Mouse (Mus musculus) neural tube, embryonic 14.5 days (tissue): ENCODE measurements around the gene Gm20509. TPM values are rescaled to one million over a fixed set of nuclear protein-coding genes. Genes with fewer than 3 reads are reported as not detected.
A peak's percentile ranks its signal among the peaks of the same experiment; 100 is the strongest.

Experiments used
- ATAC-seq: fragments of 200-750 bp; cut with Nextera tagmentation; 2 replicates; pipeline ENCODE4 v1.8.0; 2017; ENCODE audit warnings: low read depth, mild to moderate bottlenecking, moderate TSS enrichment, moderate library complexity
- H3K27ac ChIP-seq: fragments of 300-500 bp; sonication (generic); 2 replicates; pipeline ENCODE4 v1.5.1; 2014; ENCODE audit warnings: low read depth, mild to moderate bottlenecking, control low read depth, low read length, moderate library complexity, mixed read lengths
- H3K27me3 ChIP-seq: fragments of 300-500 bp; sonication (generic); 2 replicates; pipeline ENCODE4 v1.6.1; 2014; ENCODE audit warnings: low read length; ENCODE audit not compliant: control insufficient read depth, insufficient read depth
- H3K36me3 ChIP-seq: fragments of 300-500 bp; sonication (generic); 2 replicates; pipeline ENCODE4 v1.6.1; 2014; ENCODE audit warnings: low read length, mixed read lengths; ENCODE audit not compliant: control insufficient read depth, insufficient read depth
- H3K4me1 ChIP-seq: fragments of 300-500 bp; sonication (generic); 2 replicates; pipeline ENCODE4 v1.6.1; 2014; ENCODE audit warnings: low read length; ENCODE audit not compliant: control insufficient read depth, insufficient read depth
- H3K4me2 ChIP-seq: fragments of 300-500 bp; sonication (generic); 2 replicates; pipeline ENCODE4 v1.6.1; 2014; ENCODE audit warnings: mild to moderate bottlenecking, low read depth, low read length, control low read depth
- H3K4me3 ChIP-seq: fragments of 300-500 bp; sonication (generic); 2 replicates; pipeline ENCODE4 v1.5.1; 2014; ENCODE audit warnings: low read depth, low read length, control low read depth, mixed read lengths
- H3K9ac ChIP-seq: fragments of 300-500 bp; sonication (generic); replicated peaks from 2 replicates; pipeline ENCODE4 v1.6.1; 2014; ENCODE audit warnings: low read depth, mild to moderate bottlenecking, control low read depth, low read length, mixed read lengths
- H3K9me3 ChIP-seq: fragments of 300-500 bp; sonication (generic); 2 replicates; pipeline ENCODE4 v1.6.1; 2016; ENCODE audit warnings: low read length; ENCODE audit not compliant: control insufficient read depth
- WGBS: fragments of 180-500 bp; shearing (Covaris S2); extraction: QIAGEN DNeasy Blood & Tissue Kit; methylation state at CpG from one replicate; pipeline ENCODE4 v1.1.7; 2014; 5-methylcytosine and 5-hydroxymethylcytosine counted together
- polyA plus RNA-seq: library from polyadenylated mRNA; unstranded; fragments of >200 nt; fragmentation: Nextera tagmentation; extraction: Ambion mirVana; gene quantifications from 2 replicates; pipeline ENCODE4 v1.2.1, GENCODE M21; 2014

Gene Gm20509
- polyA plus RNA-seq, 1 experiment from 2014 or later, result not detected

GRCm38 (mm10) chr9:73090121-73090520 is 12.1 kb upstream of the Gm20509 start:
- Histone ChIP-seq H3K4me3 (no peak overlapping the region), H3K4me2 (no peak overlapping the region), H3K4me1 (no peaks in the 10 kb centered on the region), H3K9me3 (no peaks in the 10 kb centered on the region), H3K27ac (no peak overlapping the region), H3K36me3 (no peaks in the 10 kb centered on the region), H3K9ac (no peak overlapping the region), H3K27me3 (no peaks in the 10 kb centered on the region)
- WGBS, result 74% methylated on average over 10 of the region's 10 CpGs
- ATAC-seq, result no peak

GRCm38 (mm10) chr9:73091747-73092146 is 10.5 kb upstream of the Gm20509 start:
- no peak overlapping the region for H3K9ac ChIP-seq
- H3K4me2 ChIP-seq, result no peak overlapping the region
- H3K4me3 ChIP-seq, result no peak overlapping the region
- H3K27ac ChIP-seq, result no peak overlapping the region
- WGBS, result 0% methylated on average over 1 of the region's 1 CpGs
- no peaks in the 10 kb centered on the region for H3K36me3 ChIP-seq
- H3K27me3 ChIP-seq, result no peaks in the 10 kb centered on the region
- no peaks in the 10 kb centered on the region for H3K9me3 ChIP-seq
- ATAC-seq, result no peak
- no peaks in the 10 kb centered on the region for H3K4me1 ChIP-seq

- Histone ChIP-seq H3K9me3 (no peaks in the 10 kb centered on the region), H3K4me1 (no peaks in the 10 kb centered on the region), H3K4me3 (no peak overlapping the region), H3K4me2 (no peak overlapping the region), H3K9ac (no peak overlapping the region), H3K36me3 (no peaks in the 10 kb centered on the region), H3K27ac (no peak overlapping the region), H3K27me3 (no peaks in the 10 kb centered on the region)
- ATAC-seq, result peak; percentile 83
- WGBS, result 29% methylated on average over 17 of the region's 17 CpGs
These were observed 7.7 kb upstream of the Gm20509 start for GRCm38 (mm10) chr9:73094580-73094979.

- WGBS, result 85% methylated on average over 2 of the region's 2 CpGs
- peaks cover 6% of the 10 kb centered on the region; the same call in 1 of the 2 replicates for H3K27me3 ChIP-seq
- H3K9me3 ChIP-seq, result no peaks in the 10 kb centered on the region
- H3K4me1 ChIP-seq, result no peaks in the 10 kb centered on the region
- no peak overlapping the region for H3K4me3 ChIP-seq
- no peaks in the 10 kb centered on the region for H3K36me3 ChIP-seq
- H3K27ac ChIP-seq, result no peak overlapping the region
- no peak overlapping the region for H3K9ac ChIP-seq
- ATAC-seq, result no peak
- H3K4me2 ChIP-seq, result no peak overlapping the region
These were observed 4.4 kb upstream of the Gm20509 start for GRCm38 (mm10) chr9:73097898-73098297.

GRCm38 (mm10) chr9:73101536-73101935 is 734 bp upstream of the Gm20509 start, which contains the start of gene Khdc3:
Khdc3 (plus strand) TSS chr9:73101836.
- Histone ChIP-seq H3K4me2 (no peak within 1 kb of the TSS), H3K4me3 (no peak within 1 kb of the TSS), H3K27ac (no peak within 1 kb of the TSS), H3K27me3 (peaks cover 11% of the 10 kb centered on the region; the same call in 1 of the 2 replicates), H3K36me3 (no peaks in the 10 kb centered on the region), H3K4me1 (no peaks in the 10 kb centered on the region), H3K9ac (no peak within 1 kb of the TSS), H3K9me3 (no peaks in the 10 kb centered on the region)
- 91% methylated on average over 5 of the region's 5 CpGs for WGBS
- ATAC-seq, result no peak

GRCm38 (mm10) chr9:73103159-73103879 is 1.0 kb downstream of the Gm20509 start:
- no peaks in the 10 kb centered on the region for H3K9me3 ChIP-seq
- ATAC-seq, result peak; percentile 60
- peak overlapping the region; percentile 49 for H3K9ac ChIP-seq
- peak overlapping the region; percentile 36 for H3K4me3 ChIP-seq
- 6% methylated on average over 60 of the region's 60 CpGs for WGBS
- H3K4me1 ChIP-seq, result no peaks in the 10 kb centered on the region
- H3K4me2 ChIP-seq, result peak overlapping the region; percentile 70
- H3K27ac ChIP-seq, result no peak overlapping the region
- no peaks in the 10 kb centered on the region for H3K36me3 ChIP-seq
- H3K27me3 ChIP-seq, result peaks cover 11% of the 10 kb centered on the region; the same call in 1 of the 2 replicates

- peaks cover 11% of the 10 kb centered on the region; the same call in 1 of the 2 replicates for H3K27me3 ChIP-seq
- H3K9me3 ChIP-seq, result no peaks in the 10 kb centered on the region
- peak overlapping the region; percentile 36 for H3K4me3 ChIP-seq
- H3K4me2 ChIP-seq, result peak overlapping the region; percentile 70
- H3K9ac ChIP-seq, result peak overlapping the region; percentile 49; the same call in 1 of the 2 replicates
- no peaks in the 10 kb centered on the region for H3K4me1 ChIP-seq
- H3K36me3 ChIP-seq, result no peaks in the 10 kb centered on the region
- WGBS, result 47% methylated on average over 5 of the region's 5 CpGs
- no peak for ATAC-seq
- no peak overlapping the region for H3K27ac ChIP-seq
These were observed 1.6 kb downstream of the Gm20509 start for GRCm38 (mm10) chr9:73103880-73104198.

- ATAC-seq, result no peak
- Histone ChIP-seq H3K4me2 (no peak overlapping the region), H3K9ac (no peak overlapping the region), H3K27ac (no peak overlapping the region), H3K4me1 (no peaks in the 10 kb centered on the region), H3K36me3 (no peaks in the 10 kb centered on the region), H3K4me3 (no peak overlapping the region), H3K9me3 (no peaks in the 10 kb centered on the region), H3K27me3 (peaks cover 11% of the 10 kb centered on the region; the same call in 1 of the 2 replicates)
- 70% methylated on average over 1 of the region's 1 CpGs for WGBS
These were observed 2.9 kb downstream of the Gm20509 start for GRCm38 (mm10) chr9:73105141-73105540.

- no peak for ATAC-seq
- Histone ChIP-seq H3K27ac (no peak overlapping the region), H3K27me3 (peaks cover 11% of the 10 kb centered on the region; the same call in 1 of the 2 replicates), H3K9ac (no peak overlapping the region), H3K4me1 (no peaks in the 10 kb centered on the region), H3K36me3 (no peaks in the 10 kb centered on the region), H3K4me2 (no peak overlapping the region), H3K9me3 (no peaks in the 10 kb centered on the region), H3K4me3 (no peak overlapping the region)
These were observed 3.5 kb downstream of the Gm20509 start for GRCm38 (mm10) chr9:73105771-73106170.
